Mouse (Mus musculus) CD4-positive, CD25-positive, alpha-beta regulatory T cell, adult 2 months (primary cell): ENCODE results near the gene Tor1b.
"Not testable (repeated sequence)": the region's sequence is repeated elsewhere in the genome, so short reads cannot be mapped to it uniquely, and the experiment has no call there.

ENCODE experiments used
- DNase-seq: peaks from one replicate; pipeline ENCODE4 v3.0.0-alpha.2; 2012; ENCODE audit warnings: low read depth, low spot score

Tor1b gene

GRCm38 (mm10) chr2:30930846-30931245 lies 21.9 kb upstream of the Tor1b start:
- not testable (repeated sequence) for DNase-seq

DNA sequence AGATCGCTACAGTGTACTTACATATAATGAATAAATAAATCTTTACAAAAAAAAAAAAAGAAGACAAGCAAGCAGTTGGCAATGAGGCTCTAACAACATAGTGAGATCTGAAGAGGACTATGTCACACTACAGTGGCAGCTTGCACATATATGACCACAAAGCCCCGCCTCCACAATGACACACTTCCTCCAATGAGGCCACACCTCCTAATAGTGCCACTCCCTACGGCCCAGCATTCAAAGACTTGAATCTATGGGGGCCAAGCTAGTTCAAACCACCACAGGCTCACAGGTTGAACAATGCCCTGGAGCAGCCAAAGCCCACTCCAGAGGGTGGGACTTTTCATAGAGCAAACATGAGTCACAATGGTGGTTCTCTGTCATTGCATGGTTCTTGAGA lies 20.8 kb upstream of the Tor1b start:
- no peak for DNase-seq

DNA sequence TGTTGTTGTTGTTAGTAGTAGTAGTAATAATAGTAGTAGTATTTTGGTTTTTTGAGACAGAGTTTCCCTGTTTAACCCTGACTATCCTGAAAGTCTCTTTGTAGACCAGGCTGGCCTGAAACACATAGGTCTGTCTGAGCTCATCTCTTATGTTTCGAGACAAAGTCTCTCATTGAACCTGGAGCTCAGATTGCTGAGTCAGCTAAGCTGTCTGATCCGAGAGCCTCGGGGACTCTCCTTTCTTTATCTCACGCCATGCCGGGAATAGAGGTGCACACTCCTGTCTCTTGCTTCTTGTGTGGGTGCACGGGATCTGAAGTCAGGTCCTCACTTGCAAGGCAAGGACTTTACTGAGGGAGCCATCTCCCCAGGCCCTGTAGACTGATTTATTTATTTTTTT lies 19.7 kb upstream of the Tor1b start:
- DNase-seq, result no peak

DNA sequence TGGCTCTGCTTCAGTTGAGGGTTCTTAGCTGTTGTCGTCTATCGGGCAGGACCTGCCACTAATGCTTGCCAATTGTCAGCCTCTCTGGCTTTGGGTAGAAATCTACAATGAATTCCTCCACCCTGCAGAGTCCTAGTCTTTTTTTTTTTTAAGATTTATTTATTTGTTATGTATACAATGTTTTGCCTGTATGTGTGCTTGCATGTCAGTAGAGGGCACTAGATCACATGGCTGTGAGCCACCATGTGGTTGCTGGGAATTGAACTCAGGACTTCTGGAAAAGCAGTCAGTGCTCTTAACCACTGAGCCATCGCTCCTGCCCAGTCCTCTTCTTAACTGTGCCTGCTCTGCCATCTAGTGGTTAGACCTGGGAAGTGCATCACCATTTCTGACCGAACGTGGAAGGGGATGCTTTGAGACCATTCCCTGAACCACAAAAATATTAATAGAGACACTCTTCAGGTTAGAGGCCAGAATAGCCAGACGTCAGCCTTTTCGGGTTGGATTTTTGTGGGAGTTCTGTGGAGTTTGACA lies 18.8 kb upstream of the Tor1b start:
- DNase-seq, result peak; percentile 85

DNA sequence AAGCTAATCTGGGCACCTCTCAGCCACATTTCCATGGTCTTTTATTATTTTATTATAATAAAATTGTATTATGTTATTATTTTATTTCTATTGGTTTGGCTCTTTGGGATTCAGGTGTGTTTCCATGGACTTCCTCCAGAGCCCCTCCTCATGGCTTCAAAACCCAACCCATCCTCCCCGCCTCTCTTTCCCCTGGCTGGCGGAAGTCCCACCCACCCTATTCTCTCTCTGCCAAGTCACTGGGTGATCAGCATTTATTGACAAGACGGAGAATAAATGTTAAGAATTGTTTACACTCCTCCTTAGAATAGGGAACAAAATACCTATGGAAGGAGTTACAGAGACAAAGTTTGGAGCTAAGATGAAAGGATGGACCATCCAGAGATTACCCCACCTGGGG lies 16.0 kb upstream of the Tor1b start:
- DNase-seq, result no peak

GRCm38 (mm10) chr2:30937731-30938130 lies 15.0 kb upstream of the Tor1b start:
- no peak for DNase-seq

DNA sequence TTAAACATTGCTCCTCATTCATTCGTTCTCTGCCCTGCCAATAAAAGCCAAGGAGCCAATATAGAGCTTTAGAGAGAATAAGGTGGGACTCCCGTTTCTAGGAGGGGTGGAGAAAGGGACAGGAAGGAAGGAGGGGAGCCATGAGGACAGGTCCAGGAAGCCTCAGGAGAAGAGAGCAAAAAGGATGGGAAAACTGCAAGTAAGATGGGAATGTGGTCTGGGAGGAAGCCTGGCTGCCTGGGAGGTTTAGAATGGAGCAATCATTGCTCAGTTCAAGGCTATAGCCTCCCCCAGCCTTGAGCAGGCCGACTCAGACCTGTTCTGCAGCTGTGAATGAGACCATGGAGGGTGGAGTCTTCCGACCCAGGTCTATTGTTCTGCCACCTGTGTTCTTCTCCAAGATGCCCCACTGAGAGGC lies 14.2 kb upstream of the Tor1b start:
- DNase-seq, result no peak

GRCm38 (mm10) chr2:30941586-30941985 lies 11.2 kb upstream of the Tor1b start:
- no peak for DNase-seq

- DNase-seq, result not testable (repeated sequence)
Observed at GRCm38 (mm10) chr2:30942116-30942515, 10.6 kb upstream of the Tor1b start.

DNA sequence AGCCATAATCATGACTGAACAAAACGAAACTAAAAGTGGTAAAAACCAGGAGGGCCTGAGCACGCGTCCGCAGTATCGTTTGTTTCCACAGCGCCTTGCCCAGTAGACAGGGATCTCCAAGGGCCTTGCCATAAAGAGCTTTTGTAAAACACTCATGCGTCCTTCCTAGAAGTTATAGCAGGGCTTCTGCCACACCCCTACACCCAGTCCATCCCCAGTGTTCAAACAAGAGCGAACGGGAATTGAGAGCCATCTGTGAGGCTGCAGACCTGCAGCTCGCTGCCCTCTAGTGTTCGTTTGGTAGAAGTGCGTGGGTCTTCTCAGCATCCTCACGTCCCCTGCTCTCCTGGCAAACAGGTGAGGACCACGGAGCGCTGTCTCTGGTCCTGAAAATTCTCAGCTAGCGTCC lies 10.2 kb upstream of the Tor1b start:
- DNase-seq, result peak; percentile 90

- no peak for DNase-seq
Observed at GRCm38 (mm10) chr2:30952457-30952823, 319 bp upstream of the Tor1b start.

GRCm38 (mm10) chr2:30954797-30955196 lies 2.0 kb downstream of the Tor1b start:
- no peak for DNase-seq

- DNase-seq, result no peak
Observed at GRCm38 (mm10) chr2:30957511-30957910, 4.8 kb downstream of the Tor1b start.

- no peak for DNase-seq
Observed at GRCm38 (mm10) chr2:30958726-30959125, 6.0 kb downstream of the Tor1b start.

- DNase-seq, result no peak
Observed at GRCm38 (mm10) chr2:30959856-30960255, 7.1 kb downstream of the Tor1b start.

- DNase-seq, result no peak
Observed at GRCm38 (mm10) chr2:30962570-30963254, 10.0 kb downstream of the Tor1b start.

DNA sequence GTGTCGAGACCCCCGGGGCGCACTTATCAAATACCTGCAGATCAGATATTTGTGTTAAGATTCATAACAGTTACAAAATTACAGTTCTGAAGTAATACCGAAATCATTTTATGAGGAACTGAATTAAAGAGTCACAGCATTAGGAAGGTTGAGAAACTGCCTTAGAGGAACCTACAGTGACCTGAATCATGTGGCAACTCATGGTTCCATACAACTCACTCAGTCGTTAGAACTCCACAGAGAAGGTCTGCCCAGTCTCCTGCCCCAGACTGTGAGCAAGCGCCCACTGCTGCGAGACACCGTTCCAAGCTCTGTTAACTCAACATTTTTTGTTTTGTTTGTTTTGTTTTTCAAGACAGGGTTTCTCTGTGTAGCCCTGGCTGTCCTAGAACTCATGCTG lies 12.9 kb downstream of the Tor1b start:
- no peak for DNase-seq

- DNase-seq, result no peak
Observed at GRCm38 (mm10) chr2:30966826-30967225, 14.1 kb downstream of the Tor1b start.

GRCm38 (mm10) chr2:30967352-30968327 lies 14.9 kb downstream of the Tor1b start, which contains the start of gene Tor1a:
Gene Tor1a (minus strand): TSS chr2:30967933.
- DNase-seq, result peak; percentile 90

DNA sequence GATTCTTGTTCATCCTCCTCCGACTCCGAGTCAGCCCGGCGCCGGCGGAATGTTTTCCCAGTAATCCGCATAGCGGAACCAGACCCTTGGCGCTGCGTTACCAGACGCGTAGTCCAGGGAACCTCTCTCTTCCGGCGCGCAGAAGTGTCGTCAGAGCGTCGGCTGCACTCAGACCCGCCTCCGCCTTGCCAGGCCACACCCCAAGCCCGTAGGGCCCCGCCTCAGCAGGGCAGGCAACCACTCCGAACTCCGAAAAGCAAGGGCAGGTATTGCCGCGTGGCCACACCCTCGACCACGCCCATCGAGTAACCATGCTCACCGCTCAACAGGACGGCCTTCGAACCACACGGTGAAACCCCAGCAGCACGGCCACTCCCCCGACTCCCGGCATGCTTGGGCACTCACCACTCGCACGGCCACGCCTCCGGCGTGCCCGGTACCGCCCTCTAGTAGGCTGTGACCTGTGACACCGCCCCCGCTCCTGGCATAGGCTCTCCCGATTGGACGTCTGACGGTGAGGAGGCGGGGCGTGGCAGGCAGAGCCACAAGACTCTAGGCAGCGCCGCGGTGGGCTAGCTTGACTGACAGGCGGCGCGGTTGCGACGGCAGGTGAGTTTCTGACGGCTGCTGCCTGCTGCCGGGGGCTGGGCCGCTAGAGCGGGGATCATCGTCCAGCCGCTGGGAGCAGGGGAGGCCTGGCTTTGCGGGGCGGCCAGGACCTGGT lies 29.2 kb downstream of the Tor1b start, which contains the start of the genes BC005624 and Usp20:
Gene BC005624, minus strand, starts transcription at position 412 of the 724 bp plus-strand sequence.
Gene Usp20, plus strand, starts transcription at position 490 of the 724 bp plus-strand sequence.
- peak; percentile 100 for DNase-seq

- DNase-seq, result peak; percentile 24
Observed at GRCm38 (mm10) chr2:30983024-30983423, 30.3 kb downstream of the Tor1b start.
